Mouse (Mus musculus): ENCODE measurements around the gene Myh4. TPM values are rescaled to one million over a fixed set of nuclear protein-coding genes. Genes with fewer than 3 reads are reported as not detected.

Gene Myh4
- 0.07 TPM for polyA plus RNA-seq (2017; shearing (Covaris generic))

DNA sequence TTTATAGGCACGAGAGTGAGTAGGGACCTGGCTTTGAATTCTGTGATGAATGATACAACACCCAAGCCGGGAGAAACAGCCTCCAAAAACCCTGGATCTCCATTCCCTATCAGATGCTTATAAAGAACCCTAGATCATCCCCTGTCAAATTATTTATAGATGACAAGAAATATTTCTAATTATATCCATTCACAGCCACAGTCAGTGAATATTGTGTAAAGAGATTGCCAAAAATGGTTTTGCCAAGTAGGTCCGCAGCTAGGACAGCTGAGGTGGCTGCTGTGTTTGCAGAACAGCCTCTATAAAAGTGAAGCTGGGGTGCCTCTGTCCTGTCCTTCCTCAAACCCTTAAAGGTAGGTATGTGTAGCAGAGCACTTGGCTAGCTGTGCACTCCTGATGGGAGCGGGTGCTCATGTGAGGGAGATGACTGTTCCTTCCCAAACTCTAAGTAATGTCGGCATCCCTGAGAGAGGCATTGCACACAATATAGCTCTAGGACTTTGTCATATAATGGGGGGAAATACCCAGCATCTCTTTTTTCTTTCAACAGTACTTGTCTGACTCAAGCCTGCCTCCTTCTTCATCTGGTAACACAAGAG is at the start of gene Myh4:
TSS of gene Myh4 (plus strand) at position 549 of the 599 bp plus-strand sequence.

DNA sequence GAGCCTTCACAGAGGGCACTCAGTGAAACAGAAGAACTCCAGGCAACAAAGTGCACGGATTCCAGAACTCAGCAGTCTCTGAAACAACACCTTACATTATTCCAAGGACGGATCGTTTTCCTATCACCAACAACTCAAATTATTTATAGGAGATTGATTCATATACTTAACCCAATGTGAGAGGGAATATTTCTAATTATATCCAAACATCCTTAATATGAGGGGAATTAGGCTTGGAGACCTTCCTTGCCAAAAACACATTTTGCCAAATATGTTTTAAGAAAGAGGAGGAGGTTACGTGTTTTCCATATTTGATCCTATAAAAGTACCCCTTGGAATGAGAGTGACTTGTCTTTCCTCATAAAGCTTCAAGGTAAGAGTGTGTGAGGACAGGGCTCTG is 38.1 kb upstream of the Myh4 start, which contains the start of gene Myh1:
TSS of gene Myh1 (plus strand) at position 301 of the 400 bp plus-strand sequence.

DNA sequence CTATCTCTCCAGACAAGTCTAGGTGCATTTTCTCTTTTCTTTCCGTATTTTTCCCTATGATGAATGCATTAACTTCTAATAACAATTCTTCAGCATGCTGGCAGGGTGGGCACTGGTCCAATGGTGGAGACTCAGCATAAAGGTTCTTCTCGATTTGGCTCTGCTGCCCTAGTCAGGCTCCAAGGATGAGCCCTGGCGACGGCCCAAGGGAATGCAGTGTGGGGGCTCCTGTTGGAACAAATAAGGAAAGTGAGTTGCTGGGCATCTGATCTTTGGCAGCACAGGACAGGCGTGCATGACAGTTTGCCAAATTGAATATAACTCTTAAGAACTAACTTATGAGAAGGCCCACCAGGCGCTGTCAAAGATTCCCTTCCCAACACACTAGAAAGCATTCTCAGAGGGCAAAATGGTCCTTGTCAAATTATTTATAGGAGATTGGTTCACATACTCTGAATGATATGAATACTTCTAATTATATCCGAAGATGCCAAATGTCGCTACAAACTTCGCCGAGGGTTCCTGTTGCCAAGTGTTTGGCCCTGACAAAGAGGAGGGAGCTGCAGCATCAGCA is 38.9 kb downstream of the Myh4 start, which contains the start of gene Myh8:
TSS of gene Myh8 (plus strand) at position 524 of the 574 bp plus-strand sequence.

Other genes starting within 250 kb of the Myh4 start
- gene Tmem220, start 212.9 kb upstream of the Myh4 start, polyA plus RNA-seq (2017; shearing (Covaris generic)), result 0.51 TPM
- gene Adprm, start 185.4 kb upstream of the Myh4 start, polyA plus RNA-seq (2017; shearing (Covaris generic)), result 41.1 TPM
- gene Sco1, start 185.4 kb upstream of the Myh4 start, polyA plus RNA-seq (2017; shearing (Covaris generic)), result 8.2 TPM
- gene Myh3, start 159.7 kb upstream of the Myh4 start, polyA plus RNA-seq (2017; shearing (Covaris generic)), result 0.07 TPM
- not detected for gene Myh2, start 67.0 kb upstream of the Myh4 start, polyA plus RNA-seq (2017; shearing (Covaris generic))
- not detected for gene Myh1, start 38.0 kb upstream of the Myh4 start, polyA plus RNA-seq (2017; shearing (Covaris generic))
- 0.14 TPM for gene Myh8, start 39.1 kb downstream of the Myh4 start, polyA plus RNA-seq (2017; shearing (Covaris generic))
- gene Myh13, start 83.6 kb downstream of the Myh4 start, polyA plus RNA-seq (2017; shearing (Covaris generic)), result not detected
- gene Gas7, start 217.4 kb downstream of the Myh4 start, polyA plus RNA-seq (2017; shearing (Covaris generic)), result 0.14 TPM

Data from naive thymus-derived CD4-positive, alpha-beta T cell, adult 5 months (primary cell).